Mouse (Mus musculus): ENCODE data around the gene Stard13.

Stard13 gene

DNA sequence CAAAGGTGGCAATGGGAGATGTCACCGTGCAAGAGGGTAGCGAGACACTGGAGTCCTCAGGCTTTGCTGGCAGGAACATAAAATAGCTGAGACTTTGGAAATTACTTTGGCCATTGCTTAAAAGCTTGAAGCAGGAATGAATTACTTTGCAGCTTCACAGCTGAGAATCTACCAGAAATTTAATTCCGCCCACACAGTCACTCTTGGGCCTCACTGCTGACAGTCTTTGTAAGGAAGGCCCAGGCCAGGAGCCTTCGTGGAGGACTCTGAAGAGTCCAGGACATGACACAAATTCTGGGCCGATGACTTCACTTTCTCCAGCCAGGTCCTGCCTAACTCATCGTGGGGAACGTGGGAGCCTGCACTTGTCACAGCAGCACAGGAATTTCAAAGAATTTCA lies 211.6 kb downstream of the Stard13 start:
- DNase-seq (ENCODE audit: low spot score in 2 of 2), result no peak

DNA sequence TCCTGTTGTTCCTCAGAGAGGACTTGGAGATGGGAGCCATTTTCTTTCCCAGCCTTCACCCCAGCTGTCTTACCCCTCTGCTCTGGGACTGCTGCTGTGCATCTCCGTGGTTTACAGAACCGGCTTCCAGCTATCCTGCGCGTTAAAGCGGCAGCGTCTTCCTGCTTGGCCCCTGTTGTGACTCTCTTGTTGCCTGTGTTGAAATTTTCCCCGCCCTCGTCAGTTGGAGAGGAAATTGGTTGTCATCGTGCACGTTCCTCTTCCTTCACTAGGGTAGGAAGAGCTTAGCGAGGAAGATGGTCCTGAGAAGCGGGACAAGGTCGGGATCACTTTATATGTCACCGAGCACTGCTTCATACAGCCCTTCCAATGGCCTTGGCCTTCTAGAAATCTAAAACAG lies 212.8 kb downstream of the Stard13 start:
- no peak for DNase-seq (ENCODE audit: low spot score in 2 of 2)

DNA sequence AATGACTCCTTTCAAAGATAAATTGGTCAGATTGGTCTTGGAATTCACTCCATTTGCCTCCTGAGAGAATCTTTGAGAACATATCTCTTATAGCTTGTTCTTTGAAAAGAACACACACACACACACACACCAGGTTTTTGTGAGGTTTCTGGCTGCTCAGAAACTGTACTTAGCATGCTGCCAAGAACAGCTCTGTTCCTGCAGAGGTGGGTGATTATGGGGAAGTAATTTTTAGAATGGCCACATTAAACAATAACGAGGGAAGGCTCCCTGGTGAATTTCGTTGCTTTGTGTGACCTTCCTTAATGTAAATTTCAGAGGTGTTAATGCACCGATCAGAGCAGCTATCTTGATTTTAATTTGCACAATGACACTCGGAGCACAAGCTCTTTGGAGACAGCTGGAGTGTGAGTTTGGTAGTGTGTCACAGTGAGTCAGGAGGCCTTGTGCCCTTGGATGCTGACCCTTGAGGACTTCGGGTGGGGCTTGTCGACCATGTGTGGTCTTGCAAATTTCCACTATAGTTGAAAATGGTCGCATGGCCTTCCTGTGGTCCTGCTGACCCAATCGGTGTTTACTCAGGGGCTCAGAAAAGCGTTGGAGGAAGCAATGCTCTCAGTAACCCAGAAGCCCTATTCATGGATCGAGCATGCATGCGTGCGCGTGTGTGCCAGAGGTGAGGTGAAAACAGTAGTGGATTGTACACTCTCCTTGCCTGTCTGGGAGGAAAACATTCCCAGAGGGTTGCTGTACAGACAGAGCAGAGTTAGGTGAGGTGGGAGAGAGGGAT lies 213.4 kb downstream of the Stard13 start:
- DNase-seq (ENCODE audit: low spot score in 2 of 2), result no peak

DNA sequence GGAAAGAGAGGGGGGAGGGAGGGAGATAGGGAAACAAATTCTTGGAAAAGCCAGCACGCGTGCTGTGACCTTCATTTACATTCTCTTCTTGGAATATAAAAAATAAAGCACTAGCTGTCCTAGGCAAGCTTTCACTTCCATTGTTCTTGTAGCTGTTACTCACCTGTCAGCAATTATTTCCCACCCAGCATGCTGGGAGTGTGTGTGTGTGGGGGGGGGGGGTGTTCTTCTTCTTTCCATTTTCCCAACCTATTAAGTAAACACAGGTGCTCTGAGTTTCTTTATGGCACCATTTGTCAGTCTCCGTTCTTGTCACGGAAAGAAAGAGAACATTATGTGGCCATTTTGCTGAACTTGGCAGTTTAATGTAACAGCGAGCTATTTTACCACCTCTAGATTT lies 214.7 kb downstream of the Stard13 start:
- DNase-seq (ENCODE audit: low spot score in 2 of 2), result no peak

DNA sequence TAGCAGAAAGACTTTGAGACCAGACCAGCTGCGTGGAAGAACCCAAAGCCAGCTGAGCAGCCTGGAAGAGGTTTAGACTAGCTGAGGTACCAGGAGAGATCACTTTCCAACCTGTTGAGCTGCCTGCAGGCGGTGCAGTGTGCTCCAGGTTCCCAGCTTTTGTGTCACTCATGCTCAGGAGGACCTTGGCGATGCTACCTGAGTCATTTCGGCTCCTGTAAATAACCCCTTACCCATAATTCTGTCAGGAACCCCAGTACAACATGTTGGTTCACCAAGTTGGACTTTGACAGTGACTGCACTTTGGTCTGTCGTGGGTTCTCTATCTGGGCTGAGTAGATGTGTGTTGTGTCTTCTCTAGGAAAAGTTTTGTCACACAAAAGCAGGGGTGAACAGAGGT lies 215.2 kb downstream of the Stard13 start:
- no peak for DNase-seq (ENCODE audit: low spot score in 2 of 2)

DNA sequence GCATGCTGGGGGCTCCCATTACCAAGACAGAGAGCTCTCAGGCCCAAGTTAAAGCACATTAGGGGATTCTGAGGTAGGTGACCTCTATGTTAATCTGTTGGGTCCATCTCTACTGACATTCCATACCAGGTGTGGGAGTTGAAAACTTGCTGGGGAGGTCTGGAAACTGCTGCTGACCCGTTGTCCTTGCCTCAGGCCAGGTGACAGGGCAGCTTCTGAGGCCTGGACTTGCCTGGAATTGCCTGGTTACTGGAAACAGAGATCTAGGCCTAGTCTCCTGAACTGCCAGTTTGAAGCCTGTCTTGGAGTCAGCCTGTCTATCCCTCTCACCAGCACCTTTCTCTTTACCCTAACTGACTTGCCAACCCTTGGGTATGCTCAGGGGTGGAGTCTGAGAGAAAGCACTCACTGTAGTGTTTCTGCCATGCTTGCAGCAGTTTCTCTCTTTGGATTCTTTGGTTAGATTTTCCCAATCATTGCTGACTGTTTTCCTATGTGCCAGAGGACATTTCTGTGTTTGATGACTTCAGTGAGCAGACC lies 229.3 kb downstream of the Stard13 start:
- DNase-seq (ENCODE audit: low spot score in 2 of 2), result no peak

DNA sequence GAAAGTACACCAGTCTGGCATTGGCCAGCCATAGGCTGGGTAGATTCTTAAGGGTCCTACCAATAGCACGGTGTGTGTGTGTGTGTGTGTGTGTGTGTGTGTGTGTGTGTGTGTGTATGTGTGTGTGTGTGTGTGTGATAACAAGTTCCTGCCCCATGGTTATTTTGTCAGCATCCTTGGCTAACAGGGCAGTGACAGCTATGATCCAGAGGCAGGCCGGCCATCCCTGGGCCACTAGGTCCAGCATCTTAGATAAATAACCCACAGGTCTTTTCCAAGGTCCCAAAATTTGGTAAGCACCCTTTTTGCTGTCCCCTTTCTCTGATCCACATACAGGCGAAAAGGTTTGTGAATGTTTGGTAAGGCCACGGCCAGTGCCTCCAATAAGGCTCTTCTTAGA lies 231.6 kb downstream of the Stard13 start:
- DNase-seq (ENCODE audit: low spot score in 2 of 2), result no peak

DNA sequence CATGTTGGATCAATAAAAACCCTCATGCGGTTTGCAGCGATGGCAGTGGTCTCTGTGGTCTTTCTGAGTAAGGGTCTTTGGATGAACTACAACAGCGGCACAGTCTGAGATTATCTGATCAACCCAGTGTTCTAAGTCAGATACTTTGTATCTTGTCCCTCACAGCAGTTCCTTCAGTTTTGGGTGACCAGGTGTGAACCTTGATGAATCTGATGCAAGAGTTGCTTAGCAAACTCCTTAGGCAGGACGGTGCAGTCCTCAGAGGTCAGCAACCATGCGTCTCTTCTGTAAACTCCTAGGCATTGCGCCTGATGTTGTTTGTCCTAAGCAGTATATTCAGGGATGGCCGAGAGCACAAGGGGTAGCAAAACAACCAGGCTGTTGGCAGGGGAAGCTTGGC lies 232.5 kb downstream of the Stard13 start:
- DNase-seq (ENCODE audit: low spot score in 2 of 2), result no peak

DNA sequence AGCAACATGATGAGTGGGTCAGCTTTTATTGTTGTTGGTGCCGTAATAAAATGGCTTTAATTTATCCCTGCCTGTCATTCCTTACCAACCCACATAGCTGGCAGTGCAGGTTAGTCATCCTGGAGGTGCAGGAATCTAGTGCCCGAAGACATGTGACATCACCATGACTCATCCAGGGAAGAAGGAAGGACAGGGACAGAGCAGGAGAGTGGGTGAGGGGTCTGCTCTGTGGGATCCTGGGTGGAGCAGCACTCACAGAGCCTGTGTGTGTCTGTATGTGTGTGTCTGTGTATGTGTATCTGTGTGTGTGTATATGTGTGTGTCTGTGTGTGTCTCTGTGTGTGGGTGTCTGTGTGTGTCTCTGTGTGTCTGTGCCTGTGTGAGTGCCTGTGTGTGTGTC lies 237.1 kb downstream of the Stard13 start:
- DNase-seq (ENCODE audit: low spot score in 2 of 2), result no peak

DNA sequence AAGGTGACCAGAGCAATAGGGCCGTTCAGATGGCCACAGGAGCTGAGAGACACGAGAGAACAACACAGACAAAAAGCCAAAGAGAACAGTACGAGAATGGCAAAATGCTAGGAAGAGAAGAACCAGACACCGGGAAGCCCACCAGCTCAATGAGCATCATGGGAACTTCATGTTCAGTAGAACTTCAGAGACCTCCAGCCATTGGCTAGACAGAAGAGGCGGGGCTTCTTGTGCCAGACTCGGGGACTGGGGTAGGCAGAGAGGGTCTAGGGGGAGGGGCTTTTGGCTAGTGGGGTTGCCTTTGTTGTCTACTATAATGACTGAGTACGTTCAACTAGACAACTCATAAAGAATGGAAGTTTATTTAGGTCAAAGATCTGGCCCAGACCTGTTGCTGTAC lies 239.5 kb downstream of the Stard13 start:
- DNase-seq (ENCODE audit: low spot score in 2 of 2), result no peak

Measured in frontal cortex, postnatal 25 days (tissue).